Mouse (Mus musculus) limb, embryonic 14.5 days (tissue): ENCODE measurements around the gene Il2ra. TPM values are rescaled to one million over a fixed set of nuclear protein-coding genes. Genes with fewer than 3 reads are reported as not detected.

Source experiments
- ATAC-seq: fragments of 200-750 bp; cut with Nextera tagmentation; 2 replicates; pipeline ENCODE4 v1.8.0; 2017; ENCODE audit warnings: low read depth, moderate number of reproducible peaks, moderate TSS enrichment; ENCODE audit not compliant: low FRiP score
- DNase-seq: peaks from one replicate; pipeline ENCODE4 v3.0.0-alpha.2; 2015; ENCODE audit warnings: low spot score
- H3K27ac ChIP-seq: fragments of 300-500 bp; sonication (generic); replicated peaks from 2 replicates; pipeline ENCODE4 v1.5.1; 2014; ENCODE audit warnings: low read depth, mild to moderate bottlenecking, low read length, moderate library complexity, mixed read lengths
- H3K27me3 ChIP-seq: fragments of 300-500 bp; sonication (generic); 2 replicates; pipeline ENCODE4 v1.6.1; 2014; ENCODE audit warnings: low read length, mixed read lengths; ENCODE audit not compliant: control insufficient read depth, insufficient read depth
- H3K36me3 ChIP-seq: fragments of 300-500 bp; sonication (generic); 2 replicates; pipeline ENCODE4 v1.6.1; 2014; ENCODE audit warnings: mild to moderate bottlenecking, low read length, moderate library complexity, mixed read lengths; ENCODE audit not compliant: control insufficient read depth, insufficient read depth
- H3K4me1 ChIP-seq: fragments of 300-500 bp; sonication (generic); 2 replicates; pipeline ENCODE4 v1.6.1; 2014; ENCODE audit warnings: antibody characterized with exemption, low read length, mixed read lengths; ENCODE audit not compliant: control insufficient read depth, insufficient read depth
- H3K4me2 ChIP-seq: fragments of 300-500 bp; sonication (generic); replicated peaks from 2 replicates; pipeline ENCODE4 v1.6.1; 2014; ENCODE audit warnings: low read depth, mild to moderate bottlenecking, low read length, moderate library complexity; ENCODE audit not compliant: severe bottlenecking
- H3K4me3 ChIP-seq: fragments of 300-500 bp; sonication (generic); replicated peaks from 2 replicates; pipeline ENCODE4 v1.5.1; 2014; ENCODE audit warnings: low read length
- H3K9ac ChIP-seq: fragments of 300-500 bp; sonication (generic); 2 replicates; pipeline ENCODE4 v1.6.1; 2014; ENCODE audit warnings: mild to moderate bottlenecking, low read depth, low read length, moderate library complexity; ENCODE audit not compliant: severe bottlenecking
- H3K9me3 ChIP-seq: fragments of 300-500 bp; sonication (generic); 2 replicates; pipeline ENCODE4 v1.6.1; 2016; ENCODE audit warnings: low read length; ENCODE audit not compliant: control insufficient read depth
- POLR2A ChIP-seq: fragments of 200-500 bp; IDR thresholded peaks from 2 replicates; pipeline ENCODE4 v1.8.0; 2012; ENCODE audit warnings: inconsistent platforms, mild to moderate bottlenecking, moderate library complexity, borderline replicate concordance; ENCODE audit not compliant: insufficient read depth, insufficient read length; ENCODE audit errors: extremely low read depth
- WGBS: fragments of 180-500 bp; shearing (Covaris S2); extraction: QIAGEN DNeasy Blood & Tissue Kit; methylation state at CpG from one replicate; pipeline ENCODE4 v1.1.7; 2014; 5-methylcytosine and 5-hydroxymethylcytosine counted together
- polyA plus RNA-seq, 2 experiments: library from polyadenylated mRNA; depleted of rRNA in 1 of 2; stranded (reverse) in 1 of 2; unstranded in 1 of 2; fragments of >200 nt; fragmentation: Nextera tagmentation in 1 of 2; extraction: Ambion mirVana in 1 of 2; gene quantifications; 2 replicates each; pipeline versions ENCODE4 v1.2.1 to v1.2.3; 2012 to 2014

The Il2ra gene
- polyA plus RNA-seq (2012; rRNA removed) (0.01 TPM in 1 of 2 replicates, not detected in the other), polyA plus RNA-seq (2014; fragmentation: Nextera tagmentation; extraction: Ambion mirVana) (not detected in 2 replicates)

DNA sequence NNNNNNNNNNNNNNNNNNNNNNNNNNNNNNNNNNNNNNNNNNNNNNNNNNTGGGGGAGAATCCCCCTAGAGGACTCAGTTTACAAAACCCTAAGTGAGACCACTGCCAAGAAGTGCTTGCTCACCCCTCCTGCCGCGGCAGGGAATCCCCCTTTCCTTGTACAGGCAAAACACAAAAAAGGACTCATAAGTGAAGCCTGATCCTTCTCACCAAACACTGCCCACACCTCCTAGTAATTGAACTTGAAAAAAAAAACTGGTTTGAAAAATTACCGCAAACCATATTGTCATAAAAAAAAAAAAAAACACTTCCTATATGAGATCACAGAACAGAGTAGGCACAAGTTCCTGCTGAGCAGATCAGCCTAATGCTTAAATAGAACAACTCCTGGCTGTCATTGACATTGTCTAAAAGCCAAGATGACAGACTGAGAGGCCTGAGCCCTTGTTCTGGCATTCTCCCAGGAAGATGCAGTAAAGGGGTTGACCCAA, at the start of gene Il2ra:
Gene Il2ra (plus strand): TSS at position 357 of the 491 bp plus-strand sequence.
- no peak for ATAC-seq
- no peak for TF ChIP-seq POLR2A
- Histone ChIP-seq H3K27ac (no peak within 1 kb of the TSS), H3K9ac (no peak within 1 kb of the TSS), H3K27me3 (no peaks in the 10 kb centered on the region), H3K4me1 (no peaks in the 10 kb centered on the region), H3K36me3 (no peaks in the 10 kb centered on the region), H3K9me3 (no peaks in the 10 kb centered on the region), H3K4me2 (no peak within 1 kb of the TSS), H3K4me3 (no peak within 1 kb of the TSS)
- no peak for DNase-seq
- WGBS: 78% methylated on average over 3 of the region's 3 CpGs

DNA sequence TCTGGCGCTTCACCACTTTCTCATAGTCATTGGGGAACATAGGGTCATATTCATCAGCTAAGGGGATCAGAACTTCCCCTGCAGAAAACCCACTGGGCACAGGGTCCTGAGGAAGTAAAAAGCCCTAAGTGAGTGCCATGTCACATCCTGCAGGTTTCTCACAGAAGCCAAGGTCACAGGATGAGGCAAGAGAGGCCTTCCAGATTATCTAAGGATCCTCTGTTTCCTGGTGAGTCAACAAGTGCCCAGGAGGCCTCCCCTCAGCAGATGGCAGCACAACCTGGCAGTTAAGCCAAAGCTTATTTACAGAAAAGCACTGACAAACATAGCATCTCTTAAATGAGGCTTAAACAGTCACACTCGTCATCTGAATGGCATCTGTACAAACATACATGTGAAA, 45.9 kb upstream of the Il2ra start:
- ATAC-seq (no peak), DNase-seq (no peak)
- WGBS: 81% methylated on average over 2 of the region's 2 CpGs
- no peaks in the 10 kb centered on the region for H3K9me3 ChIP-seq
- peaks cover 83% of the 10 kb centered on the region for H3K36me3 ChIP-seq
- H3K4me3 ChIP-seq: no peak overlapping the region
- no peak overlapping the region for H3K4me2 ChIP-seq
- no peaks in the 10 kb centered on the region for H3K27me3 ChIP-seq
- TF ChIP-seq POLR2A: no peak
- H3K9ac ChIP-seq: no peak overlapping the region
- H3K27ac ChIP-seq: no peak overlapping the region
- peaks cover 5% of the 10 kb centered on the region for H3K4me1 ChIP-seq

DNA sequence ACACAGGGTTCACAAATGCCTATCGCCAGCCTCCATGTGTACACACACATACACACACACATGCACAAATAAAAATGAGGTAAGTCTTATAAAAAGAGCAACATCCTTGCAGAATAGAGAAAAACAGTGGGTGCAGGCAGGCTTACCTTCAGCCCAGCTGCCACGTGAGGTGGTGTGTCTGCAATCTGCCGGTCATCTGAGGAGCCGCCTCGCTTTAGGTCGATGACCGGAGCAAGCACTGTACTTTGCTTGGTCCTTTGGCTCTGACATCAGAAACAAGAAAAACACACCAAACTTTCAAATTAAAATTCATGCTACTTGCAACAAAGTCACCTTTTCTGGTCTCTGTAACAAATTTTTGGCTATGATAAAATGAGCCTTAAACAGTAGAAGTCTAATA, 44.7 kb upstream of the Il2ra start:
- H3K27ac ChIP-seq: no peak overlapping the region
- H3K36me3 ChIP-seq: peaks cover 71% of the 10 kb centered on the region
- 96% methylated on average over 7 of the region's 7 CpGs for WGBS

DNA sequence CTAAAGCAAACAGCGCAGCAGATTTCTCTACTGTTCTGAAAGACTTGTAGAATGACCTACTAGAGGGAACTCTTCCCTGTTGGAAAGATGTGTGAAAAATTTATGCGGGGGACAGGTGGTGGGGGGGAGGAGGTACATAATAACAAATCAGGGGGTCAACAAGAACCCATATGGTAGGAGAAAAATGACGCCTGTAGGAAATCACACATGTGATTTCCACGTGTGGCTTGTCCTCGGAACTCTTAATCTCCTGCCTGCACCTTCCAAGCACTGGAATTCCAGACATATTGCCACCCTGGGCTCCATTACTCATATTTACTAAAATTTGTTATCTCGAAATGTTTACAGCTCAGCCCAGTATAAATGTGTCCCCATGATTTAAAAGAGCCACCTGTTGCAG, 40.8 kb upstream of the Il2ra start:
- ATAC-seq (no peak), DNase-seq (no peak)
- H3K9ac ChIP-seq: peak overlapping the region; percentile 97
- peaks cover 38% of the 10 kb centered on the region for H3K36me3 ChIP-seq
- H3K4me3 ChIP-seq: peak overlapping the region; percentile 87
- H3K27me3 ChIP-seq: no peaks in the 10 kb centered on the region
- WGBS: 81% methylated on average over 6 of the region's 6 CpGs
- no peak overlapping the region for H3K27ac ChIP-seq
- no peaks in the 10 kb centered on the region for H3K9me3 ChIP-seq
- H3K4me2 ChIP-seq: peak overlapping the region; percentile 56
- peaks cover 10% of the 10 kb centered on the region for H3K4me1 ChIP-seq
- no peak for TF ChIP-seq POLR2A

More for the DNA sequence above, 44.7 kb upstream of the Il2ra start:
- H3K4me3 ChIP-seq: no peak overlapping the region
- DNase-seq (no peak), ATAC-seq (no peak)
- TF ChIP-seq POLR2A: no peak
- H3K27me3 ChIP-seq: no peaks in the 10 kb centered on the region
- peaks cover 10% of the 10 kb centered on the region for H3K4me1 ChIP-seq
- H3K4me2 ChIP-seq: no peak overlapping the region
- no peaks in the 10 kb centered on the region for H3K9me3 ChIP-seq
- no peak overlapping the region for H3K9ac ChIP-seq

DNA sequence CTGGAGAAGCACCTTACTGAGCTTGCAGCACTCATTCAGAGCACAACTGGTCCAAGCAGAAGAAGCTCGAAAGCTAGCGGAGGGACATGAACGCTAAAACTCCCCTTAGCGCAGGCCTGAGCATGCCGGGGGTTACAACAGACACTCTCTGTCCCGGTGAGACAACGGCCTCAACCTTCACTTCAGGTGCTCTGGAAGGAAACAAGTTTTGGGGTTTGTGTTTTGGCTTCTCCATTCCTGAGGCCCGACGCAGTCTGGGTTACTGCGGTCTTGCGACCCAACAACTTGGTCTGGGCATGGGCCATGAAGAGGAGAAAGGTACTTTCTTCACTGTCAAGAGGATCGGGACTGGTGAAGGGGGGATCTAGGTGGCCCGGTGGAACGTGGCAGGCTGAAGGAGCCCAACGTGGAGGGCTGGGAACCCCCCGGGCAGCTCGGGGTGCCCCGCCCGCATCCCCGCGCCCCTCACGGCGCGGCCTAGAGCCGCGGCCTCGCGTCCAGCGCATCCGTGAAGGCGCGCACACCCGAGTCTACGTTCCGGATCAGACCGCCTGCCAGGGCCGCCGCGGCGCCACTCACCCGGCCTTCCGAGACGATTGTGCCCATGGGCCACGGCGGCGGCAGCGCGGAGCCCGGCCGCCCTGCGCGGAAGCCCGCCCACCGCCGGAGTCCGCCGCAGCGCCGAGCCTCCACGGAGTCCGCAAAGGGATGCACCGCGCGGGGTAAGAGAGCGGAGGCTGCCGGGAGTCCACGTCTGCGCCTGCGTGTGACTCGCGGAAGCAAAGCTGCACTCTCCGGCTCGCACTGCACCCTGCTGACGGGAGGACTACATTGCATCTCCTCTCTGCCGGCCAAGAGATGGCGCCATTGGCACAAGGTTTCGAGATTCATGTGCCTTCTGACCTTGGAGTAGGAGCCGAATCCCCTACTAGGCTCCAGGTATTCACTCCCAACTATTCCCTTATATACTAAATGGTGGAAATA, 39.8 kb upstream of the Il2ra start:
- peaks cover 10% of the 10 kb centered on the region for H3K4me1 ChIP-seq
- H3K4me2 ChIP-seq: peak overlapping the region; percentile 56
- no peaks in the 10 kb centered on the region for H3K27me3 ChIP-seq
- H3K36me3 ChIP-seq: peaks cover 29% of the 10 kb centered on the region
- ATAC-seq (peak; percentile 96), DNase-seq (peak; percentile 93)
- TF ChIP-seq POLR2A: peak; percentile 87; the same call in 1 of the 2 replicates
- H3K9ac ChIP-seq: peak overlapping the region; percentile 97
- H3K27ac ChIP-seq: peak overlapping the region; percentile 65
- no peaks in the 10 kb centered on the region for H3K9me3 ChIP-seq
- 3% methylated on average over 55 of the region's 78 CpGs for WGBS
- peak overlapping the region; percentile 87 for H3K4me3 ChIP-seq
